Mouse (Mus musculus) fat pad, adult 2 months (tissue): ENCODE data around the gene Ppp1r32.

Experiments
- DNase-seq: peaks from one replicate; pipeline ENCODE4 v3.0.0-alpha.2; 2011; ENCODE audit warnings: low read depth, low spot score; ENCODE audit errors: extremely low read depth

Ppp1r32 gene

GRCm38 (mm10) chr19:10425484-10426270 lies 57.1 kb downstream of the Ppp1r32 start:
- DNase-seq, result no peak

GRCm38 (mm10) chr19:10424751-10425150 lies 58.0 kb downstream of the Ppp1r32 start:
- DNase-seq, result no peak
